Mouse (Mus musculus): Measurements from ENCODE around the gene Gm20817. TPM values are rescaled to one million over a fixed set of nuclear protein-coding genes. Genes with fewer than 3 reads are reported as not detected.
"Not testable (repeated sequence)": the region's sequence is repeated elsewhere in the genome, so short reads cannot be mapped to it uniquely, and the experiment has no call there.

Gene Gm20817
- polyA plus RNA-seq (2015; fragmentation: Nextera tagmentation; extraction: Ambion mirVana) = not detected in 2 replicates

DNA sequence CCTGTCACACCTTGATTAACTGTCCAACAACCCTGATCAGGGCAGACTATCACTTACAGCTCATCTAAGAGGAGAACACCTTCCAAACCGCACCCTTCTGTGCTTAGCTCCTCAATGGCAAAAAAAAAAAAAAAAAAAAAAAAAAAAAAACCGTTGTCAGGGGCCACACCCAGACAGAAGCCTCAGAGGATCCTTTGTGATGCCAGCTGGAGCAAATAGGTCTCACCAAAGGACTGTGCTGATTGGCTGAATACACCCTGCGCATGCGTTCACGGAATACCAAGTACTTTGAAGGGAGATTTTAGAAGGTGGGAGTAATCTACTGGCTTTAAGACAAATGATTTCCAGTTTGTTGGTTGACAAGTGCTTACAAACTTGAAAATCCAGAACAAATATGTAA lies at the start of gene Gm20817:
Gene Gm20817, minus strand, starts transcription at position 101 of the 400 bp plus-strand sequence.
- H3K9ac ChIP-seq (ENCODE audit: low read length); H3K27me3 ChIP-seq (ENCODE audit: control insufficient read depth, insufficient read depth, low read length); H3K4me1 ChIP-seq (ENCODE audit: control insufficient read depth, insufficient read depth, low read length); H3K27ac ChIP-seq (ENCODE audit: low read length); H3K36me3 ChIP-seq (ENCODE audit: control insufficient read depth, insufficient read depth, low read length); ATAC-seq (ENCODE audit: insufficient read depth, low FRiP score); H3K4me3 ChIP-seq (replicated peaks; ENCODE audit: low read length); H3K4me2 ChIP-seq (ENCODE audit: low read depth, low read length); H3K9me3 ChIP-seq (replicated peaks; ENCODE audit: control insufficient read depth, low read length): not testable (repeated sequence)
- no CpG with 5 or more reads among the region's 5 CpGs for WGBS
